8 mouse cellular contexts compared by ENCODE assay signal in the genomic region with DNA sequence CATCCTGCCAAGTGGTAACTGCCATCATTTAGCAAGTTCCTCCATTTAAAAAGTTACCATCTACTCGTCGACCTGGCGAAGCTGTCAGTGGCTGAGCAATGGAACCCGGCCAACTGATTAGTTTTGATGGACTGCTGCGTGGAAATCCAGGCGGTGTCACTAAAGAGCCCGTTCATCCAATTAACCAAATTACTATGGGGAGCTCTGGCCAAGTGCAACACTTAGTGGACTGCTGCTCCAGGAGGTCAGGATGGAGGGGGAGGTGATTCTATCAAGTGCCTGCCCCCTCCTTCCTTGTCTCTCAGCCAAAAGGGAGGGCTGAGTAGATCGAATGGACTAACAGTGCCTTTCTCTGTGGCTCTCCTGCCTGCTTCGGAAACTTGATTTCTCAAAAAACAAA.
A peak's percentile ranks its signal among the peaks of the same experiment; 100 is the strongest.
DNase-seq lines count a peak whose midpoint lies in the region; ATAC-seq and TF ChIP-seq lines count a peak whose summit lies in the region.

No protein-coding gene starts in this region.

- peaks cover 9% of the 10 kb centered on the region; the same call in 1 of the 2 replicates for H3K4me1 ChIP-seq in lung, embryonic 14.5 days (ENCODE audit: insufficient read depth)
- no peaks in the 10 kb centered on the region for H3K4me1 ChIP-seq in lung, adult 2 months (ENCODE audit: control insufficient read depth, insufficient read depth, low read length)

- H3K27ac ChIP-seq in lung, embryonic 14.5 days (ENCODE audit: low read depth): no peak overlapping the region

- peaks cover 21% of the 10 kb centered on the region for H3K27me3 ChIP-seq in lung, embryonic 14.5 days (ENCODE audit: insufficient read depth, low read length)

- no peak overlapping the region for H3K9ac ChIP-seq in lung, embryonic 14.5 days

- no peaks in the 10 kb centered on the region for H3K9me3 ChIP-seq in lung, embryonic 14.5 days (ENCODE audit: low read depth, low read length)

- no peaks in the 10 kb centered on the region for H3K36me3 ChIP-seq in lung, embryonic 14.5 days (ENCODE audit: insufficient read depth)

- no peak for ATAC-seq in frontal cortex, adult (ENCODE audit: low TSS enrichment)
- ATAC-seq in lung, embryonic 14.5 days (ENCODE audit: insufficient read depth): no peak
- no peak for ATAC-seq in megakaryocyte-erythroid progenitor cell, adult 5-6 weeks (replicated peaks; ENCODE audit: low FRiP score, low TSS enrichment, poor library complexity, severe bottlenecking)

- H3K4me2 ChIP-seq in lung, embryonic 14.5 days: no peak overlapping the region

- TF ChIP-seq CTCF in lung, embryonic 14.5 days (IDR thresholded peaks at IDR 0.05; ENCODE audit: low read depth): no peak
- TF ChIP-seq CTCF in lung, adult 2 months (IDR thresholded peaks at IDR 0.05; ENCODE audit: insufficient read depth, low read length): no peak

- DNase-seq in frontal cortex, adult 2 months (ENCODE audit: extremely low spot score in 1 of 2, low spot score in 1 of 2): peak; percentile 6 to 20
- peak; percentile 47 for DNase-seq in lung, embryonic 14.5 days
- DNase-seq in lung, adult 2 months: no peak
- DNase-seq in kidney, adult 8-10 months: peak; percentile 17 to 30
- DNase-seq in retina, embryonic 14.5 days (ENCODE audit: low spot score): peak; percentile 76
- DNase-seq in B cell, adult 2 months: no peak

- 27% methylated on average over 9 of the region's 9 CpGs for WGBS in lung, embryonic 14.5 days
- WGBS in lung, adult 2 months: 31% methylated on average over 9 of the region's 9 CpGs

- H3K4me3 ChIP-seq in lung, embryonic 14.5 days (ENCODE audit: low read depth, low read length): no peak overlapping the region
- H3K4me3 ChIP-seq in lung, adult 2 months (replicated peaks; ENCODE audit: extremely low read depth, low read depth, low read length): no peak overlapping the region

- TF ChIP-seq POLR2A in lung, adult 2 months (IDR thresholded peaks at IDR 0.05; ENCODE audit: borderline replicate concordance, extremely low read depth, low read depth, low read length): no peak

Comparison
In these comparisons a context has a peak if more than half of its experiments do, and no peak if none do; other contexts are left out.
1. DNase-seq: peak in frontal cortex, adult 2 months (2 of 2), lung, embryonic 14.5 days (single experiment), kidney, adult 8-10 months (2 of 2) and retina, embryonic 14.5 days (single experiment); none in lung, adult 2 months (single experiment) and B cell, adult 2 months (0 of 2).